ENCODE assay signal across 16 mouse cellular contexts in the genomic region with DNA sequence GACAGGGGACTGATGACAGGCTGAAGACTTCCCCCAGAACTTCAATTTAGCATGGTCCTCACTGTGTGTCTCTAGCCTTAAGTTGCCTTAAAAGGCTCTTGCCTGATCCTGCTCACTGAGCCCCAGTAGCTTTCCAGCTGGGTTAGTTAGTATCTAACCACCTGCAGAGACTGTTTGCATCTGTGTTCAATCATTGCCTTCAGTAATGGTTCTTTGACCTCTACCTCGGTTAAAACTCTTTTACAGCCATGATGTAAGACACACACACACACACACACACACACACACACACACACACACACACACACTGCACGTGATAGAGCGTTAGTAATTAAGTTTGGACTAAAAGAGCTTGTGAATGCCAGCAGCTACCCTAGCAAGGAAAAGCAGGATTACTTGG.
"Had no signal": no experiment of that assay in that cellular context is flagged by ENCODE, and none has a peak within 500 bp of the region (broad histone marks: within the 10 kb centered on the region; RNA-seq: fewer than 3 reads in every experiment).

No protein-coding gene starts in this region.

- H3K27me3 ChIP-seq: liver, embryonic 13.5 days; lung, embryonic 15.5 days; midbrain, embryonic 15.5 days; neural tube, embryonic 13.5 days; stomach, embryonic 15.5 days had no signal

- H3K36me3 ChIP-seq: liver, embryonic 13.5 days; lung, embryonic 15.5 days; midbrain, embryonic 15.5 days; neural tube, embryonic 13.5 days; stomach, embryonic 15.5 days had no signal

- H3K9me3 ChIP-seq: liver, embryonic 13.5 days; lung, embryonic 15.5 days; midbrain, embryonic 15.5 days; stomach, embryonic 15.5 days had no signal

- ATAC-seq: liver, postnatal 0 days; midbrain, embryonic 15.5 days had no signal

- H3K4me3 ChIP-seq: layer of hippocampus, adult 2 months; liver, embryonic 13.5 days; lung, embryonic 15.5 days; megakaryocyte, embryonic 14.5 days; midbrain, embryonic 15.5 days; neural tube, embryonic 13.5 days; stomach, embryonic 15.5 days had no signal

- H3K4me2 ChIP-seq: liver, embryonic 13.5 days; lung, embryonic 15.5 days; midbrain, embryonic 11.5 days; midbrain, embryonic 15.5 days; neural tube, embryonic 13.5 days; stomach, embryonic 15.5 days had no signal

- H3K9ac ChIP-seq: liver, embryonic 13.5 days; liver, postnatal 0 days; lung, embryonic 15.5 days; midbrain, embryonic 15.5 days; neural tube, embryonic 13.5 days; stomach, embryonic 15.5 days had no signal

- H3K27ac ChIP-seq: layer of hippocampus, adult 2 months; liver, embryonic 13.5 days; lung, embryonic 15.5 days; macrophage; midbrain, embryonic 15.5 days; neural tube, embryonic 13.5 days; stomach, embryonic 15.5 days had no signal

- H3K4me1 ChIP-seq: liver, embryonic 13.5 days; lung, embryonic 15.5 days; megakaryocyte, embryonic 14.5 days; midbrain, embryonic 15.5 days; neural tube, embryonic 13.5 days; stomach, embryonic 15.5 days had no signal

- DNase-seq: left cerebral cortex, postnatal 4 days; liver; liver, embryonic 13.5 days; liver, postnatal 0 days; lung, postnatal 14 days; retina, postnatal 1 day; thymus, adult 2 months; thymus, postnatal 36 days had no signal
